Mouse (Mus musculus) erythroblast, embryonic 14.5 days (primary cell): Measurements from ENCODE around the gene Bmyc. TPM values are rescaled to one million over a fixed set of nuclear protein-coding genes. Genes with fewer than 3 reads are reported as not detected.
"Not testable (repeated sequence)": the region's sequence is repeated elsewhere in the genome, so short reads cannot be mapped to it uniquely, and the experiment has no call there.

Experiments
- H3K27me3 ChIP-seq: 2 replicates; pipeline ENCODE4 v1.6.1; 2012; ENCODE audit warnings: inconsistent platforms; ENCODE audit not compliant: control insufficient read depth
- H3K36me3 ChIP-seq: 2 replicates; pipeline ENCODE4 v1.6.1; 2012; ENCODE audit warnings: mild to moderate bottlenecking, inconsistent platforms; ENCODE audit not compliant: control insufficient read depth
- H3K4me1 ChIP-seq: 2 replicates; pipeline ENCODE4 v1.6.1; 2012; ENCODE audit warnings: inconsistent platforms; ENCODE audit not compliant: control insufficient read depth
- H3K4me3 ChIP-seq: replicated peaks from 2 replicates; pipeline ENCODE3; 2012; ENCODE audit warnings: moderate library complexity, mild to moderate bottlenecking, inconsistent platforms
- H3K9me3 ChIP-seq: 2 replicates; pipeline ENCODE4 v1.6.1; 2012; ENCODE audit warnings: low read length, inconsistent platforms, mixed read lengths; ENCODE audit not compliant: control insufficient read depth
- GATA1 ChIP-seq: IDR thresholded peaks from 2 replicates; pipeline ENCODE4 v1.6.1; 2012; ENCODE audit warnings: low read length, inconsistent platforms, mixed read lengths
- TAL1 ChIP-seq: IDR thresholded peaks from 3 replicates; pipeline ENCODE4 v1.6.1; 2012; ENCODE audit warnings: low read length, inconsistent platforms, mixed read lengths
- polyA plus RNA-seq: library from polyadenylated mRNA; stranded (reverse); fragments of >175 nt; gene quantifications from 2 replicates; pipeline ENCODE4 v1.2.3, GENCODE M21; 2012

Gene Bmyc
- polyA plus RNA-seq, 1 experiment = 0.53 TPM

GRCm38 (mm10) chr2:25679559-25679958 lies 27.0 kb upstream of the Bmyc start:
- H3K27me3 ChIP-seq = no peaks in the 10 kb centered on the region
- no peaks in the 10 kb centered on the region for H3K36me3 ChIP-seq
- TF ChIP-seq TAL1 (no peak), GATA1 (no peak)
- no peaks in the 10 kb centered on the region for H3K4me1 ChIP-seq
- H3K4me3 ChIP-seq = no peak overlapping the region
- H3K9me3 ChIP-seq = no peaks in the 10 kb centered on the region

GRCm38 (mm10) chr2:25682426-25682825 lies 24.1 kb upstream of the Bmyc start, which contains the start of gene Lcn10:
Gene Lcn10 (plus strand): TSS chr2:25682726.
- Histone ChIP-seq H3K4me3 (no peak within 1 kb of the TSS), H3K27me3 (no peaks in the 10 kb centered on the region), H3K36me3 (no peaks in the 10 kb centered on the region), H3K9me3 (no peaks in the 10 kb centered on the region), H3K4me1 (no peaks in the 10 kb centered on the region)
- TF ChIP-seq TAL1 (no peak), GATA1 (no peak)

GRCm38 (mm10) chr2:25686941-25687340 lies 19.6 kb upstream of the Bmyc start:
- H3K9me3 ChIP-seq = no peaks in the 10 kb centered on the region
- H3K4me3 ChIP-seq = no peak overlapping the region
- no peaks in the 10 kb centered on the region for H3K27me3 ChIP-seq
- H3K4me1 ChIP-seq = no peaks in the 10 kb centered on the region
- TF ChIP-seq GATA1 (no peak), TAL1 (no peak)
- no peaks in the 10 kb centered on the region for H3K36me3 ChIP-seq

GRCm38 (mm10) chr2:25694605-25695004 lies 11.9 kb upstream of the Bmyc start:
- H3K36me3 ChIP-seq = no peaks in the 10 kb centered on the region
- TF ChIP-seq TAL1 = no peak
- no peak overlapping the region for H3K4me3 ChIP-seq
- no peaks in the 10 kb centered on the region for H3K27me3 ChIP-seq
- no peaks in the 10 kb centered on the region for H3K4me1 ChIP-seq
- H3K9me3 ChIP-seq = no peaks in the 10 kb centered on the region

GRCm38 (mm10) chr2:25696951-25697350 lies 9.6 kb upstream of the Bmyc start:
- TF ChIP-seq GATA1 (no peak), TAL1 (no peak)
- Histone ChIP-seq H3K4me1 (no peaks in the 10 kb centered on the region), H3K36me3 (no peaks in the 10 kb centered on the region), H3K27me3 (no peaks in the 10 kb centered on the region), H3K4me3 (no peak overlapping the region), H3K9me3 (no peaks in the 10 kb centered on the region)

GRCm38 (mm10) chr2:25698696-25699095 lies 7.8 kb upstream of the Bmyc start:
- TF ChIP-seq GATA1 (no peak), TAL1 (no peak)
- Histone ChIP-seq H3K4me1 (no peaks in the 10 kb centered on the region), H3K27me3 (no peaks in the 10 kb centered on the region), H3K4me3 (no peak overlapping the region), H3K36me3 (no peaks in the 10 kb centered on the region), H3K9me3 (no peaks in the 10 kb centered on the region)

GRCm38 (mm10) chr2:25699743-25700142 lies 6.8 kb upstream of the Bmyc start, which contains the start of gene Obp2a:
Gene Obp2a (plus strand): TSS chr2:25700043.
- not testable (repeated sequence) for H3K36me3 ChIP-seq, H3K9me3 ChIP-seq, H3K27me3 ChIP-seq, H3K4me1 ChIP-seq, H3K4me3 ChIP-seq

- no peaks in the 10 kb centered on the region for H3K9me3 ChIP-seq
- no peaks in the 10 kb centered on the region for H3K36me3 ChIP-seq
- no peak overlapping the region for H3K4me3 ChIP-seq
- TF ChIP-seq TAL1 = no peak
- TF ChIP-seq GATA1 = no peak
- no peaks in the 10 kb centered on the region; the same call in 1 of the 2 replicates for H3K27me3 ChIP-seq
- H3K4me1 ChIP-seq = no peaks in the 10 kb centered on the region
Observed at GRCm38 (mm10) chr2:25701001-25701400, 5.5 kb upstream of the Bmyc start.

GRCm38 (mm10) chr2:25703706-25704105 lies 2.8 kb upstream of the Bmyc start:
- peaks cover 16% of the 10 kb centered on the region for H3K27me3 ChIP-seq
- H3K4me3 ChIP-seq = no peak overlapping the region
- TF ChIP-seq GATA1 (no peak), TAL1 (no peak)
- H3K36me3 ChIP-seq = no peaks in the 10 kb centered on the region
- peaks cover 9% of the 10 kb centered on the region for H3K4me1 ChIP-seq
- no peaks in the 10 kb centered on the region for H3K9me3 ChIP-seq

GRCm38 (mm10) chr2:25708121-25708520 lies 1.6 kb downstream of the Bmyc start:
- no peaks in the 10 kb centered on the region for H3K9me3 ChIP-seq
- peaks cover 9% of the 10 kb centered on the region for H3K4me1 ChIP-seq
- peaks cover 16% of the 10 kb centered on the region for H3K27me3 ChIP-seq
- no peak for TF ChIP-seq TAL1
- TF ChIP-seq GATA1 = no peak
- H3K36me3 ChIP-seq = no peaks in the 10 kb centered on the region
- H3K4me3 ChIP-seq = no peak overlapping the region

GRCm38 (mm10) chr2:25709056-25709455 lies 2.5 kb downstream of the Bmyc start:
- H3K9me3 ChIP-seq, H3K4me1 ChIP-seq, H3K36me3 ChIP-seq, H3K4me3 ChIP-seq: not testable (repeated sequence)
- H3K27me3 ChIP-seq = peaks cover 16% of the 10 kb centered on the region

GRCm38 (mm10) chr2:25709791-25710190 lies 3.3 kb downstream of the Bmyc start:
- H3K36me3 ChIP-seq, H3K4me3 ChIP-seq, H3K9me3 ChIP-seq, H3K4me1 ChIP-seq: not testable (repeated sequence)
- H3K27me3 ChIP-seq = peaks cover 16% of the 10 kb centered on the region

GRCm38 (mm10) chr2:25711641-25712040 lies 5.1 kb downstream of the Bmyc start:
- not testable (repeated sequence) for H3K9me3 ChIP-seq, H3K36me3 ChIP-seq, H3K4me3 ChIP-seq, H3K4me1 ChIP-seq
- peaks cover 10% of the 10 kb centered on the region for H3K27me3 ChIP-seq
